ENCODE assay signal across 24 mouse cellular contexts in genomic region chr14:23704303-23704702, GRCm38 (mm10).
"Had no signal": no experiment of that assay in that cellular context is flagged by ENCODE, and none has a peak within 500 bp of the region (broad histone marks: within the 10 kb centered on the region; RNA-seq: fewer than 3 reads in every experiment).

No protein-coding gene starts in this region.

- H3K9ac ChIP-seq: forebrain, postnatal 0 days; heart, embryonic 13.5 days; heart, embryonic 15.5 days; hindbrain, embryonic 13.5 days; hindbrain, embryonic 15.5 days; liver, embryonic 13.5 days had no signal

- H3K4me2 ChIP-seq: heart, embryonic 11.5 days; heart, embryonic 13.5 days; heart, embryonic 15.5 days; hindbrain, embryonic 13.5 days; hindbrain, embryonic 15.5 days; liver, embryonic 11.5 days; liver, embryonic 13.5 days had no signal

- H3K27ac ChIP-seq: heart, adult 2 months; heart, embryonic 13.5 days; heart, embryonic 15.5 days; hindbrain, embryonic 13.5 days; hindbrain, embryonic 15.5 days; hindbrain, postnatal 0 days; left cerebral cortex, adult 2 months; liver, embryonic 13.5 days had no signal

- H3K4me1 ChIP-seq: heart, embryonic 13.5 days; heart, embryonic 15.5 days; liver, embryonic 13.5 days had no signal

- DNase-seq: forebrain, postnatal 0 days; gastrocnemius, postnatal 14 days; gastrocnemius, postnatal 36 days; heart, adult 11 months; heart, adult 2 months; heart, postnatal 14 days; heart, postnatal 36 days; kidney, adult 11 months; kidney, adult 2 months; kidney, adult 9 months; kidney, postnatal 14 days; kidney, postnatal 36 days; layer of hippocampus, adult 9-11 months; liver; liver, embryonic 13.5 days had no signal

- H3K27me3 ChIP-seq: hindbrain, embryonic 13.5 days; hindbrain, embryonic 15.5 days; liver, embryonic 13.5 days had no signal

- ATAC-seq: forebrain, postnatal 0 days; hindbrain, postnatal 0 days; intestine, embryonic 16.5 days had no signal

- H3K36me3 ChIP-seq: heart, embryonic 13.5 days; heart, embryonic 15.5 days; hindbrain, embryonic 13.5 days; hindbrain, embryonic 15.5 days; liver, embryonic 13.5 days had no signal

- H3K9me3 ChIP-seq: heart, embryonic 13.5 days; heart, embryonic 15.5 days; hindbrain, embryonic 13.5 days; hindbrain, embryonic 15.5 days; liver, embryonic 13.5 days had no signal

- H3K4me3 ChIP-seq: heart, adult 2 months; heart, embryonic 13.5 days; heart, embryonic 15.5 days; hindbrain, embryonic 13.5 days; hindbrain, embryonic 15.5 days; left cerebral cortex, adult 2 months; liver, embryonic 13.5 days had no signal
